Mouse (Mus musculus) frontal cortex, adult (tissue): ENCODE data around the gene Cenpt.

Source experiments
- ATAC-seq: cut with Nextera tagmentation; 2 replicates; pipeline ENCODE4 v1.9.2; 2017; ENCODE audit warnings: mild to moderate bottlenecking, moderate library complexity, mixed read lengths; ENCODE audit not compliant: low TSS enrichment

Cenpt gene

DNA sequence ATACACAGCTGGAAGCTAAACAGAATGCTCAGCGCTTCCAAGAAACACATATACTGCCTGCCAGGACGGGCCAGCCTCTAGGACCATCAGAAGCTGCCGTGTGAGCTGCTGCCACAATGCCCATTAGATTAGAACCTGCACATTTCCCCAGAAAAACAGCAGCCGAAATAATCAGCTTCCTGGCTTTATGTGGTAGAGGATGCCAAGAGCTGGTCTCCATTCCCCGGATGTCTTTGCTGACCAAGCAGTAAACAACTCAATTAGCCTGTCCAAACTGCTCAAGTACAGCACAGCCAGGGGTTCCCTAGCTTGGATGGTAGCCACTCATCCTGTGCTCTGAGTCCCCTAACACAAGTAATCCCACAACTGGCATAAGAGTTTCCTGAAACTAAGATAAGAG, 45.3 kb downstream of the Cenpt start:
- no peak for ATAC-seq

DNA sequence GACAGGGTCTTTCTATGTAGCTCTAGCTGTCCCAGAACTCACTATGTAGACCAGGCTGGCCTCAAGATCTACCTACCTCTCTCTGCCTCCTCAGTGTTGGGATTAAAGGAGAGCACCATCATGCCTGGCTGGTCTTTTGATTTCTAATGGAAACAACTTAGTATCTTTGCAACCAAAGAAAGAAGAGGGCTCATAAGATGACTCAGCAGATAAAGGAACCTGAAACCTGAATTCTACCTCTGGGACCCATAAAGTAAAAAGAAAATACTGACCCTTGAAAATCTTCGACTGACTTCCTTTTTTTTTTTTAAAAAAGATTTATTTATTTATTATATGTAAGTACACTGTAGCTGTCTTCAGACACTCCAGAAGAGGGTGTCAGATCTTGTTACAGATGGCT, 47.1 kb downstream of the Cenpt start:
- no peak for ATAC-seq

DNA sequence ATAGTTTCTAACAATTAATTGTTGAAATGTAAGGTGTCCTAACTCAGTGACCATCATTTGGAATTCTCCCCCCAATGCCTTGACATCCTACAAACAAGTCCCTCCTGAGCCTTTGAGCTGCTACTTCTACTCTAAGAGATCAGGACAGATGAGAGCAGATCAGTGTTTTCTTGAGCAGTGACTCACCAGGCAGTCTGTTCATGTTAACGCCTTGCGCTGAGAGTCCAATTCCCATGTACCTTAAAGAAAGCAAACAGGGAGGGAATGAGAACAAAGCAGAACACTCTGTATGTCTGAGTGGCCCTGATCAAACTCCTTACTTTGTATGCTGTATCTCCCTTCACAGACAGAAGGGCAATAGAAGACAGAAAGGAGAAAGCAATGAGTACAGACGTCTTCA, 47.7 kb downstream of the Cenpt start:
- peak; percentile 38; the same call in 1 of the 2 replicates for ATAC-seq

DNA sequence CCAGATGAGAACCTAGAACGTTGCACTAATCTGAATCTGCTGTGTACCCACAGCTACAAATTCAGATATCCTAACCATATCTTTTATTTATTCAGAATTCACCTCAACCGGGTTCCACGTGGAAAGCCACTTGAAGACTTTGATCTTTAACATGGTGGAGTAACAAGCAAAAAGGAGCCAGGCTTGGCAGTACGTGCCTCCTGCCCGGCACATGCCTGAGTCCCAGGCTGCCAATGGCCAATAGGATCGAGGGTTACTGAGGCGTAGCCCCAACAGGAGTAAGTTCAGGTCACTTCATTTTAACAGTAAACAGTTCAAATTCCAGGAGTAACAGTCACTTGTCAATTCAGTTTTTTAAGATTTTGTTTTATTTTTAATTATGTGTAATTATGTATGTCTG, 48.3 kb downstream of the Cenpt start:
- ATAC-seq, result no peak

DNA sequence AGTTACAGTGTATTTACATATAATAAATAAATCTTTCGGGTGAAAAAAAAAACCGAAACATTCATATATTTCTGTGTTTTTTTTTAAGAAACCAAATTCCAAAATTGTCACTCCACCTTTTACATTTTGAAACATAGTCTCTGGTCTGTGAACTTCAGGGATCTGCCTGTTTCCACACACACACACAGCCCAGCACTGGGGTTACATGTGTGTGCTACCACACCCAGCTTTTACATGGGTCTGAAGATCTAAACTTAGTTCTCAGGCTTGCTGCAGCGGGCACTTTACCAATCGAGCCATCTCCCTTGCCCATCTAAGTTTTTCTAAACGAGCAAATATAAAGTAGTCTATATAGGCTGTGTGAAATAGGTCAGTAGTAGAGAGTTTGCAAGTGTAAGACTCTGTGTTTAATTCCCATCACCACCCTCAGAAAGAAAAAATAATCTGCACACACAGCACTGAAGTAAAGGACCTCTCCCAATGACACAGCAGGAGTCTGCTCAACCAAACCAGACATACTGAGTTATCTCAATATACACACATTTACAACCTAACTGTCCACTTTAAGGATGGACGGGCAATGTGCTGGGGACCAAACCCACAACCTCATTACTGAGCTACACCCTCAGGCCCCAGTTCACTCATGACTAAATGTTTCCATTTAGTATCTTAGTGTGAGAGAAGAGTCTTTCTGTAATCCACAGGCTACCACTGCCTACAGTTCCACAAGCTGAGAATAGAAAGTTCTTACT, 51.7 kb downstream of the Cenpt start:
- ATAC-seq, result no peak

DNA sequence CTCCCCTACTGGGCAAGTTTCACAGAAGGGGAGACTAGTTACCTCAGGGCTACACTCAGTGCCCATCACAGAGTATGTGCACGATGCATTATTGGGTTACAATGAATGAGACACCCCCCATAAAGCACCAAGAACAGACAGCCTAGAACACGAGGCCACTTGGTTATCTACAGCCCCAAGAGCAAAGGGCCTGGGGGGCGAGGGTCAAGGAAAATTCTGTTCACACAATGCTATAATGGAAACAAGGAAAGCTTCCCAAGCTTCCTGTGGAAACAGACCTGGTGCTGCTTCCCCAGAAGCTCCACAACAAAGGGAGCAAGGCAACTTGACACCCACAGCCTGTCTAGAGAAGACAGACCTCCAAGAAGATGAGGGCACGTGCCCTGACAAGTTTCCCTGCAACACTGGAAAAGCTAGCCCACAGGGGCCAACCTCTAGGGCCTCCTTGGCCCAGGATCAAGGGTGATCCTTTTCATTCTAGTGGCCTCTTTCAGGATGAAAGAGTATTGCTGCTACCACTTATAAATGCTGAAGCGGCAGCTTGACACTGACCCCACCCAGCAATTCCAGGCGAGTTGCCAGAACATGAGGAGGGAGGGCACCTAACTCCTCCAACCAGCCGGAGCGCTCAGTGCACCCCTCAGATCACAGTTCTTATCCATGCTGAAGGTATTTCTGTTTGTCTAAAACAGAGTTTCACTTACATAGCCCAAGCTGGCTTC, 53.8 kb downstream of the Cenpt start:
- no peak for ATAC-seq

DNA sequence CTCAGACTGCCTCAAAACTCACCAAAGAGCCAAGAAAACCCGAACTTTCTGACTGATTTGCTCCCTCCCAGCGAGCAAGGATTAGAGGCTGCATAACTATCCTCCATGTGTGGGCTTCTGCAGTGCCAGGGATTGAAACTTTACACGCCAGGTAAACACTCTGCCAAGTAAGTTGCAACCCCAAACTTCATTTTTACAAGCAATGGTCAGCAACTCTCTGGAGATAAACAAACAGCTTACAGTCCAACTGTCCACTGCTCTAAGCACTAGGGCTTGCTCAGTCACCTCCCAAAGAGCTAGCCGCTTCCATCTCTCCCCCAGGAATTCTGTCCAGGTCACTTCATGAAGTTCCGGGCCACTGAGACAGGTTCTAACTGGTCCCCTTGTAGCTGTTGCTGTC, 54.7 kb downstream of the Cenpt start:
- no peak for ATAC-seq

DNA sequence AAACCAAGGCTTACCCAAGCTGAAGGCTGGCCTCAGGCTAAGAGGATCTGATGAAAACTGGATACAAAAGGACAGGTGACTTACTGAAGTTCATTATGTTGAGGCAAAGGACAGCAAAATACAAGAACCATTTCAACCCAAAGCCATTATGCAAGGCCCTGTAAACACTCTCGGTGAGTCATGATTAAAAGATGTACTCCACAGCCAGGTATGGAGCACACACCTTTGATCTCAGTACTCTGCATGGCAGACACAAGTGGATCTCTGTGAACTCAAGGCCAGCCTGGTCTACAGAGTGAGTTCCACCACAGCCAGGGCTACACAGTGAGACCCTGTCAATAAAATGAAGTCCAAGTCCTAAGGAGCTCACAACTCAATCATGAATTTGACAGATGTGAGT, 57.3 kb downstream of the Cenpt start:
- no peak for ATAC-seq
